Mouse (Mus musculus) T-helper 1 cell (primary cell): Measurements from ENCODE around the gene Fstl1.

ENCODE experiments used
- in situ Hi-C: fragments of 300-600 bp; cut with MboI, MseI; formaldehyde crosslinking; loops from one replicate; pipeline ENCODE4 v1.15.1; 2025; ENCODE audit warnings: high pct_unique_total_duplicates

Fstl1 gene

GRCm38 (mm10) chr16:37867791-37868505 is 91.3 kb downstream of the Fstl1 start, which contains the start of gene Lrrc58:
Gene Lrrc58, plus strand, starts transcription at chr16:37868389.
- in situ Hi-C loops, result loop anchor here (10.0 kb wide), 1 partner anchor 227 kb away; no protein-coding TSS in a partner anchor

- in situ Hi-C loops, result loop anchor here (10.0 kb wide), 1 partner anchor 226 kb away; no protein-coding TSS in a partner anchor
Measured at GRCm38 (mm10) chr16:37868506-37869469, 92.1 kb downstream of the Fstl1 start.

- in situ Hi-C loops, result loop anchor here (10.0 kb wide), 1 partner anchor 225 kb away; no protein-coding TSS in a partner anchor
Measured at GRCm38 (mm10) chr16:37869470-37870231, 93.0 kb downstream of the Fstl1 start.

- in situ Hi-C loops, result no loop called here
Measured at GRCm38 (mm10) chr16:37871112-37871715, 94.5 kb downstream of the Fstl1 start.

- in situ Hi-C loops, result loop anchor here (25.0 kb wide), 1 partner anchor 1812 kb away; the partner anchor contains the start of genes Ccdc58 and Fam162a
Measured at GRCm38 (mm10) chr16:37874501-37875235, 98.0 kb downstream of the Fstl1 start.

- in situ Hi-C loops, result loop anchor here (25.0 kb wide), 1 partner anchor 1815 kb away; the partner anchor contains the start of genes Ccdc58 and Fam162a
Measured at GRCm38 (mm10) chr16:37877406-37877805, 100.7 kb downstream of the Fstl1 start.

GRCm38 (mm10) chr16:37878951-37879505 is 102.4 kb downstream of the Fstl1 start:
- in situ Hi-C loops, result loop anchor here (25.0 kb wide), 1 partner anchor 1817 kb away; the partner anchor contains the start of genes Ccdc58 and Fam162a

GRCm38 (mm10) chr16:37879750-37880419 is 103.2 kb downstream of the Fstl1 start:
- in situ Hi-C loops, result loop anchor here (25.0 kb wide), 1 partner anchor 1818 kb away; the partner anchor contains the start of genes Ccdc58 and Fam162a

GRCm38 (mm10) chr16:37881168-37881567 is 104.5 kb downstream of the Fstl1 start:
- in situ Hi-C loops, result loop anchor here (25.0 kb wide), 1 partner anchor 1819 kb away; the partner anchor contains the start of genes Ccdc58 and Fam162a
